Mouse (Mus musculus) thymus, postnatal 25 days (tissue): ENCODE measurements at regions not wholly inside any gene's neighbourhood (a gene's known extent, or its start where the extent isn't known, plus 50 kb on each side); places are given as distances from the start of the nearest gene placed in this dataset.

ENCODE experiments used
- DNase-seq: peaks from one replicate; pipeline ENCODE4 v3.0.0; 2022

DNA sequence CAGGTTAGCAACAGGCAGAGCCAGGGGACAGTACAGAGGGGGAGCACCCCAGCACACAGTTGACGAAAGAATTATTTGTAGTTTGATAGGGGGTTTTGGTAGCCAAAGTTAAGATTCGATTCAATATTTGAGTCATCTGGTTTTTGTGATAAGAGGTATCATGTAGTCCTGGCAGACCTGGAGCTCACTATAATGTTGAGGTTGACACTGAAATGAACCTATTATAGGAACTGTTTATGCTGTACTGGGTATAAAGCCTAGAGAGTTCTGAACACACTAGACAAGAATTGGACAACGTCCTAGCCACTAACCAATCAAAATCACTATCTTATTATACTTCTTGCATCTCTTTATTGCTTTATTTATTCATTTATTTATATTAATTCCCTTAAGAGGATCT, 284.4 kb upstream of the Thbs1 start:
- DNase-seq = no peak

DNA sequence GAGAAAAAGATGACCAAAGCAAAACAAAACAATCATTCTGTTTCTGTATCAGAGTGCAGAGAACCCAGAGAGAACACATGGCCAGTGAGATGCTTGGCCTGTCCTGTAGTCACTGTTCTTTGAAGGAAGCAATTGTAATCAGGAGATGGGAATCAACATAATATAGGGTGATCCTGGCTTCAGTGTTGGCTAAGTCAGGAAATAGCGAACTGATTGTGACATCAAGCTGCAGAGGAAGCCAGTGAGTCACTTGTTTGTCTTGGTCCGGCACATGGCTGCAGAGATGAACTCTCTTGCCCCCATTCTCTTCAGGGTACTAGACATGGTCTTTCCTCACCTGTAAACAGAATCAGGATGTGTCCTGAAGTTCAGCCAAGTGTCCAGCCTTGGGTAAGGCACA, 273.3 kb upstream of the Thbs1 start:
- no peak for DNase-seq

DNA sequence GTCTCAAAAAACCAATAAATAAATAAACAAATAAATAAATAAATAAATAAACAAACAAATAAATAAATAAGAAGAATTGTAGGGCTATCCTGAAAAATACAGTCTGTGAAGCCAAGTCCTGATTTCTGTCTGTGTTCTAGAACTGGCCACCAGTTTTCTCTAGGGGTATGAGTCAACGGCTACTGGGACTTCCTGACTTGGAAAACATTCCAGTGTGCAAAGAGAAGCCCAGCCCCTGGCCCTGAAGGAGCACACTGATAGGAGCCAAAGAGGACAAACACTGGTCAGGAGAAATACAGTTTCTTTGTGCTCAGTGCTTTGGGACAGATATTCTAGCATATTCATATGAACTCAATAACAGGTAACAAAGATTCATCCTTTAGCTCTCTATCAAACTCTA, 271.3 kb upstream of the Thbs1 start:
- DNase-seq = no peak

DNA sequence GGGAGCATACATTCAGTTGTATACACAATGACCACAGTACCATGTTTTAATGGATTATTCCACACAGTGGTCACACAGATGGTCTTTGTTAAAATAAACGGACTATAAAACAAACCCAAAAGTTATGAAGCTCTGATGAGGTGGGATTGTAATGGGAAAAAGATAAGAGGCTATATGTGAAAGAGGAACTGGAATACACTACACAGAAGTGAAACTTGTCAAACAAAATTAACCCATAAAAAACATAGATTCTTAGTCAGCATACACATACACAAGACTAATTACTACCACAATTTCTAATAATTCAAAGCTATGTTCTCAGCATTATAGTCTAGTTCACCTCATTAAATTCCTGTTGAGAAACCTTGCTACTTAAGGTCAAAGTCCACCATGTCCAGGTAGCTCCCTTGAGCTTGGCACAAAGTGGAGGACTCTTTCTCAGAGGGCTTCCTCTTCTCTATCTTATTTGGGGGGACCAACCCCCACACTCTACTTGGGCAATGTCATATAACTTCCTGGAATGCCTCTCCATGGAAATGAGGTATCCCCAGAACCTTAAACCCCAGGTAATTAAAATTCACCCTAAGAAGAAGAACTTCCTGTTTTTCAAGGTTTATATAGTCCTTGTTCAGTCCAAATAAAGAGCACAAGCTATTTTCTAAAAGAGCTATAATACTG, 269.2 kb upstream of the Thbs1 start:
- DNase-seq = no peak

DNA sequence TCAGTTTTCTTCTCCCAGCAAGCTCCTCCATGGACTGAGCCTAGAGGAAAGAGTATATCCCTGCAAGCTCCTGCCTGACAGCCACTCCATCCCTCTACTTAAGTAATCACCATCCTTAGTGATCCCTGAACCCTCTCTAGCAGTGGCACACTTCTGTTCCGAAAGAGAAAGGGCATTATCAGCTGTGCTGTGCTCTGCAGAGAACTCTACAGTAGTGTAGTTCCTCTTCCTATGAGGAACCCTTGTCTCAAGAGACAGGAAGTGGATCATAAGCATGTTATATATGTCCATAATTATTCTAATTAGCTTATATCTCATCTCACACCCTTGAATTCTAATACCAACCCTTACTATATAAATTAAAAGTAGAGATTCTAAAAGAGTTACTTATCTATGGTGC, 259.2 kb upstream of the Thbs1 start:
- DNase-seq = no peak

DNA sequence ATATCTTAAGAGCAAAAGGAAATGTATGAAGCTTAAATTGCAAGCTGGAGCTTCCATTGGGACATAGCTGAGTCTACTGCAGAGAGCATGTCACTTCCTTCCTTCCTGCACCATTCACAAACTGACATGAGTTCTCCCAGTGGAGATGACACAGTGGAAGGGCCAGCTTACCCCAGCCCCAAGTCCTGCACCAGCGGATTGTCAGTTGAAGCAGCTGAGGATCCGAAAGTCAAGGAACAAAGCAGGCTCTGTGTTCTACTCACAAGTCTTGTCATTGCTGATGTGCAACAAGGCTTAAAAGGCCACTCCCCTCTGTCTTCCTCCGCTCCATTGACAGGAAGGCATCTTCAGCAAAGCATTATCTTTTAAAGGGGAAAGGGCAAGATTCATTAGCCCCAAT, 249.4 kb upstream of the Thbs1 start:
- DNase-seq = no peak

DNA sequence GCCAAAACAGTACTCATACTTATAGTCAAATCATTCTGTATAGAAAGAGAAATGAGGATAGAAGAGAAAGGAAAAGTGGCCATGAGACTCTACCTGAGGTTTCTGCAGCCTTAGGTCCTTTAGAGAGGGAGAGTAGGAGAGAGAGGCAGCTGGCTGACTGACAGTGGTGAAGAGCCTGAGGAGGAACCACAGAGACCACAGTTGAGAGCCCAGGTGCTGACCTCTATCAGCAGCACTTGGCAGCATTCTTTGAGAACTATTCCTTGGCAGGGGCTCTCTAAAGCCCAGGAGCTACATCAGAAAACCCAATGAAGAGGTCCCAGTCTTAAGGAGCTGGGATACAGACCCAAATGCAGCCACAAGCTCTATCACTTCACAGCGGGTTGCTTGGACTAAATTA, 246.6 kb upstream of the Thbs1 start:
- no peak for DNase-seq

DNA sequence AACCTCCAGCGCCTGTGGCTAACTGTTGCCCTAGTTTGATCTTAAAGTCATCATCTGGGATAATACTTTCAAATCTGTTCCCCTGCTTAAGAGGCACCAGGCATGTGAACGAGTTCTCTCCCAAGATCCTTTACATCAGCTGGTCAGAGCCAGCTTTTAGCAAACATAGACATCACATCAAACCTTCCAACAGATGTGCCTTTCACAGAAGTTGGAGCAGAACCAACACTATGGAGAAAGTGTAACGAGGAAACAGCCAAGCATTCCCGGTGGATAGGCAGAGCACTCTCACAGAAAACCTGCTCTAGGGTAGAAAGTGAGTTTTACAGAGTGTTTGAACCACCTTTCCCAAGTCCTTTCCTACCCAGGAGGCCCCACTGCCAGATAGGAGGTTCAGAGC, 244.7 kb upstream of the Thbs1 start:
- no peak for DNase-seq

DNA sequence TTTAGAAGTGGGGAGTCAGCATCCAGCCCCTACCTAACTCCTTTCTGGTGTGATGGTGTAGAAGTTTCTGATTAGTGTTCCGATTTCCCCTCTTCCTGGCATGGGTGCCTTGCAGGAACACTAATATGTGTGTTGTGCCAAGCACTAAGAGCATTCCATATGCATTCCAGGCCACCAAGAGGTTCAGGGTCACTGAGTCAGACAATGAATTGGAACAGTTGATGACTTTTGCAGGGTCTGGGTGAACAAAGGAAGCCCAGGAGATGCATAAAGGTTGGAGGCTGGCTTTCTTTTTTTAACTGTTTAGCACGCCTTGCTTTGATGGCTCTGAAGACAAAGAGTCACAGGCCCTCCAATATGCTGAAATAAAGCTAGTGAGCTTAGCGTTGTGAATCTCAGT, 244.3 kb upstream of the Thbs1 start:
- DNase-seq = no peak

DNA sequence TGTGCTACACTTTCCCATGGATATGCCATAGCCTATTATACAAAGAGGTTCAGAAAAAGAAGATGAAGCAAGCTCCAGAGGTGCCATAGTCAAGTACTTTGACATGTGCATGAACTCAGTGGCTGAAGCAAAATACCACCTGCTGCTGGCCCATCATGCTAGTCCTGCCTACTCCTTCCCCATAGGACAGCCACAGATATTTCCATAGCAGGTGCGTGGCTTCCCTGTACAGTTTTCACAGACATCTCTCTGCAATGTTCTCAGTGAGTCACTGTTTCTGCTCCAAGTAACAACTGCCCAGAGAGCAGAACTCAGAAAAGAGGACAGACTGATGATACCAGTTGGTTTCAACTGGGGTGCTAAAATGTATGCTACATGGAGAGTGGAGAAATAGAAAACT, 242.8 kb upstream of the Thbs1 start:
- DNase-seq = no peak

DNA sequence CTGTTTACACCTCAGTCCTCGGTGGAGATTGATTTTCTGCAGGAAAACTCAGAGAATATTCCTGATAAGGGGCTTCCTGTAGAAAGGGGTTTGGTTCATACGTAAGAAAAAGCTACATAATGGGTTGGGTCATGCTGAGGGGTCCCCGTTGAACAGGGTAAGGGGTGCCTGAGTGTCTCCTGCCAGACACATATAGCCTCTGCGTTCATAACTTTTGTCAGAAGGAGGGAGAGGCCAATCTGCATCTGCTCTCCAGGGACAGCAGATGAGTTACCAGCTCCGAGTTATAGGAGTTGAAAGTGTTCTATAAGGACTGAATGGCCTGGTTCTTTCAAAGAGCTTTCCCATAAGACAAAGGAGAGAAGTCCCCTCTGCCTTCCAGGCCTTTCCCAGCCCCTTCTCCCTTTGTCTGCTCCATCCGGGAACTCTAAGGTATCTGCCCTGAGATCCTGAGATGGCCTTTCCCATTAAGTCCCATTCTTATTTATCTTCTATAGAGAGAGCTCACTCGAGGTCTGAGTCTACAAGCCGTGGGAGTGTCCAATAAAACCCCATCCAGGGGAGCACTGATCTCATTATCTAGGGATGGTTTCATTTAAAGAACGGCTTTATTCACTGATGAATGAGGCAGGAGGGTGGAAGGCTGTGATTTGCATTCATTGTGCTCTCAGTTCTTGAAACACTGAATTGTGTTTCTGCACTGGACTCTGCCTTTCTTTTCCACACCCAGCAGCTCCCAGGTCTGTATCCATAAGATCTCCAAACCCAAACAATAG, 240.0 kb upstream of the Thbs1 start:
- DNase-seq = no peak

DNA sequence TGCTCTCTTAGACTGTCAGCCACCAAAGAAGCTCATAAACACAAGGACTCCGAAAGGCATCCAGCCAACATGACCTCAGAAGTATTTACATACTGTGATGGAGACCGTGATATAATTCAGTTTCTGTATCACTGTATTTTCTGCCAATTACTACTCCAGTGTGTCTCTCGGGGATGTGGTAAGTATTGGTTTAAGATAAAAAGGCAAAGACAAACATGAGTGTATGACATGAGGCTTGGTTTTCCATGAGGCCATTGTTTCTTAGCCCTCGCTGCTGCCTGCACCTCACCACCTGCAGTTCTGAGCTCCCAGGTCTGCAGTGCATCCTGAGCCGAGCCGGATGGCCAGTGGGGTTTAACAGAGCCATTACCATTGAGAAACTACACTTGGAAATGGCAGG, 233.9 kb upstream of the Thbs1 start:
- DNase-seq = no peak

DNA sequence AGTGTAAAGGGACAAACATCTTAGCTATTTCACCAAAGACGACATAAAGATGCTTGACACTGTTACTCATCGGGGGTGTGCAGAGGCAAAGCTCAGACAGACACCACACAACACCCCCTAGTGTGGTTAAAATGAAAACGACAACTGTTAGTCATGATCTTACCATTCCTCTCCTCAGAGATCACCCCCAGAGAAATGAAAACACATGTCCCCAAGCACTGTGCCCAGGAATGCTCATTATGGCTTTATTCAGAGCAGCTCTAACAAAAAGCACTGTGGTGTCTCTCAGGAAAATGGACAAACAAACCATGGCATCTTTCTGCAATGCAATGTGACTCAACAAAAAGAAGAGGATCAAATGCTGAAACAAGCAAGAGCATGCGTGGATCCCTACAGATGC, 229.5 kb upstream of the Thbs1 start:
- no peak for DNase-seq

DNA sequence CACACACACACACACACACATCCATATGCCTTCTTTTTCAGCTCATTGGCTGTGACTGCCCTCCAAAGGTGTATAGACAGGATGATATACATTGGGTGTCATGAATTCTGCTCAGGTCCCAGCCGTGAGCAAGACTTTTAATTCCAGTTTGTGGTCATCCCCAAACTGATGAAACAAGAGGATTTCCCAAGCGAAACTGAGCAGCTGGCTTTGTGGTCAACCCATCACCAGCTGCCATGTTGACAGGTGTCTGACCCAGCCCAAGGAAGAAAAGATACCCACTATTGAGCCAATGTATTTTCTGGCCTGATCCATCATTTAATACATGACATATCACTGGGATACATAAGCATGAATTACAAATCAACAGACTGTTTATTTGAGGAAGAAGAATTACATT, 228.8 kb upstream of the Thbs1 start:
- no peak for DNase-seq

DNA sequence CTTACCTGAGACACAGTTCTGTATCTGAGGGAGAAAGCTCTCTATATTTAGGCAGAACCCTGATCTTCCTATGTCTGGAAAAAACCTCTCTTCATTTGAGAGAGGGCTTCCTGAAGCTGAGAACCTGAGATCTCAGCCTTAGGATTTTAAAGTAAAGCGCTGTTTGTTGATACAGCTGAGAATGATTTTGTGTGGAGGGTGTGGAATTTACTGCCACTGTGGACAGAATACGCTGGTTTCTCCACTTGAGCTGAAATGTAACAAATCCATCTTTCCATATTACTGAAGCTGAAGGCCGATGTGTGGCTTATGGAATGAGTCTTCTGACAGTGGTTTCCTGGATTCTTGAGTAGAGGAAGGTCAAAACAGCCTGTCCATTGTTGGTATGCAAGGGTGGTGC, 225.2 kb upstream of the Thbs1 start:
- DNase-seq = no peak

DNA sequence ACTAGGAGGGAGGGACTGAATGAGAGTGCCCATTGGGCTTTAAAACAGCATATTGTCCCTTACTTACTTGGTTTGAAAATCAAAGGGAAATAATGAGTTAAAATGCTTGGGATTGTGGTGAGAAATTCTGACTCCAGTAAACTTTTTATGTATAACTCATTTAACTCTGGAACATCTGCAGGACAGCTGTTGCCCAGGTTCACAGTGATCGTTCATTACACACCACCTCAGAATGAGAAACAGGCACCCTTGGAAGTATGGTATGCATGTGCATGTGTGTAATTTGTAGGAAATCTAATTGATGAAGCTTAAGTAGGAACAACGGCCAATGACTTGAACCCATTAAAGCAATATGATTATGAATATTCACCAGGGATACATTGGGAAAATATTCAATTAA, 210.4 kb upstream of the Thbs1 start:
- DNase-seq = no peak

DNA sequence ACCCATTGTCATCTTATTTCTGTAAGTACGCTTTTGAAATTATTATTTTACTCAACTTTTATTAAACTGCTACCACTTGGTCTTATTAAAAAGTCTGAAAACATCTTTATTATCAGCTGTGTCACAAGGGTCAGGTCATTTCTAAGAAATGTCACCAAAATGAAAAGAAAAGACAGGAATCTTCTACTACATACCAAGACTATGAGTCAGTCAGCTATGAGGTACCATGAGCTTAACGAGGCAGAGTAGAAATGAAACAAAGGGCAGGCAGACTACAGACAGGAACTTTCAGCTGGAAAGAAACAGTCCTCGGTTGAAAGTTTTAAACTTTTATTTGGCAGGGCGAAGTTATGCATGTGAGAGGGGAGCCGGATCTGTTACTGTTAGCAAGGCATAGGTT, 208.8 kb upstream of the Thbs1 start:
- DNase-seq = no peak

DNA sequence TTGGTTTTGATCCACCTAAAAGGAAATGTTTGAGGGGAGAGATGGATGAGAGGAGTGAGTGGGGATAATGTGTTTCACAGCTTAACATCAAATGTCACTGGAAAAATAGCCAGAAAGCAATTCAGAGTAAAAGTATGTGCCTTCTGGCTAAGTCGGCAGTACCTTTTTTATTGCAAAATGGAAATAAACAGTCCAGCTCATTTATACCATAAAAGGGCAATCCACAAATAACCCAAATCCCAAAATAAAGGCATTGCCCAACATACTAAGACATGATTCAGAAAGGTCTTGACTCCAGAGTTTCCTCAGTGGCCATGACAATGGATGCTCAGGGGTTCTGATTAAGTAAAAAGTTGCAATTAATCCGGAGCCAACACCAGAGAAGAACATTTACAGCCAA, 208.0 kb upstream of the Thbs1 start:
- no peak for DNase-seq

DNA sequence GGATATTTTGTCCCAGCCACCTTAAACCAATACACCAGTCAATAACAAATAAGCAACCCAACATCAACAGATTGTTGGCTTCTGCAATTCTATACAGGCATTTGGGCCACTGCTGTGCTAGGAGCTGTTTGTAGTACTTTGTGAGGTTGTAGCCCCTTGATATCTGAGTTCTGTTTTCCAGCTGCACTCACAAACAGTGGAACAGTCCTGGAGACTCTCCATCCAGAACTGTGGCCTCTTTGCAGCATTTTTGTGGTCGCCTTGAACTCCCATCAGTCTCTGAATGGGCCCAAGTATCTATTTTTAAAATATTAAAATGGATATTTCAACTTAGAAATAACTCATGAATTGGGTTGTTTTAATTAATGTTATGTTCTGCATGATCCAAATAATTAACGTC, 205.2 kb upstream of the Thbs1 start:
- DNase-seq = no peak

DNA sequence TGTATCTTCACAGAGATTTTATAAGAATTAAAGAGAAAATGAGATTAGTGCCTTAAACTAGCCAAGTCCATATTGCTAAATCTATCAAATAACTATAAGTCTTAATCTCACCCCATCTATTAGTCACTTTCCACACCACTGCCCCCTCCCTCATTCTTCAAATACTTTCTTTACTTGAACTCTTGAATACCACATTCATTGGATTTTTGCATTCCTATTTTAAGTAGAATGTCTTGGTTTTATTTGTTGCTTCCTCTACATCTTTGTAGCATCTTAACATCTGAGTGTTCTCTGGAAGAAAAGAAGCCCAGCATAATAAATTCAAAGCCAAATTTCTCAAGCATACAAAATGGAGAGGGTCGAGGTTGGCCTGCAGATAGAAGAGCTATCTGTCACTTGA, 200.9 kb upstream of the Thbs1 start:
- DNase-seq = no peak

DNA sequence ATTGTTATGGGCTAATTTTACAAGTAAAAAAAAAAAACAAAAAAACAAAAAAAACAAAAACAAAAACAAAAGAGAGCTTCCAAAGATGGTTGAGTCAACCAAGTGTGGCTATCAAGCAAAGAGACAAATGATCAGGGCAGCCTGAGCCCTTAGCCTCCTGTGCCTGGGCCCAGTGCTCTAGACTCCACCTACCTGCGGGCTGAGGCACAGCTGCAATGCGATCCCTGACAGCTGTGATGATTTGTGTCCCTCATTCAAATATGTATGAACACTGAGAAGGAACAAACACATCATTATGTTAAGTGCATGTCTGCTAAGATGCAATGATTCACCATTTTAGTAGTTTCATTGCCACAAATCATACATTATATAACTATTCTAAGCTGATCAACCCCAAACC, 199.0 kb upstream of the Thbs1 start:
- DNase-seq = no peak

DNA sequence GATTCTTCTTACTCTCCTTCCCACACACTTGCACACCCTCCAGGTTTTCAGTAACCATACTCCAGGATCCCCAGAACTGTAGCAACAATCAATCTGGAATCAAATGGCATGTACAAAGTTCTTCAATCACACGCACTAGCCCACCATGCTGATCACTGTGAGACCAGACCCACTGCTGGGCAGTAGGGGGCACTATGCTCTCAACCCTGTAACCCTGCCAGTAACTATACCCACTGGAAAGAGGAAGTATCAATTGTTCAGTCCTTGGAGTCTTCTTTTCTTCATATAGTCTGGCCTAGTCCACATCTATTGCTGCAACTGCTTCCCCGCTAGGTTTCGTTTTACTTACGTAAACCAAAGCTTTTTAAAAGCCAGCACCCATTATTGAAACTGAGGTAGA, 197.8 kb upstream of the Thbs1 start:
- peak; percentile 16 for DNase-seq

DNA sequence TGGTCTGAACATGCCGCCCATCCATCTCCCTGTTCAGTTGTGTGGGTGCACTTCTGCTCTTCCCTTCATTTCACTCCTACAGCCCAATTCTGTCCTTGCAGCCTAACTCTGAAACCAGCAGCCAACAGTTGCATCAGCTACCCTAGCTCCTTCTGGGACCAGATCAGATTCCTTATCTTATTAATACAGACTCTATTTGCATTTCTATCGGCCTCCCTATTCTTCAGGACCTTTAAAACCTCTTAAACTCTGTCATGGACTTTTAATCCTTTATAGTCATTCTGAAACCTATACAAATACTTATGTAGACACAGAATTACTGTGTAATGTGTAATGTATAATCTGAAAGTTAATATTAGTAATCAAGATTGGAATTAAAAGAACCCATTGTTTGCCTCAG, 195.9 kb upstream of the Thbs1 start:
- DNase-seq = no peak

DNA sequence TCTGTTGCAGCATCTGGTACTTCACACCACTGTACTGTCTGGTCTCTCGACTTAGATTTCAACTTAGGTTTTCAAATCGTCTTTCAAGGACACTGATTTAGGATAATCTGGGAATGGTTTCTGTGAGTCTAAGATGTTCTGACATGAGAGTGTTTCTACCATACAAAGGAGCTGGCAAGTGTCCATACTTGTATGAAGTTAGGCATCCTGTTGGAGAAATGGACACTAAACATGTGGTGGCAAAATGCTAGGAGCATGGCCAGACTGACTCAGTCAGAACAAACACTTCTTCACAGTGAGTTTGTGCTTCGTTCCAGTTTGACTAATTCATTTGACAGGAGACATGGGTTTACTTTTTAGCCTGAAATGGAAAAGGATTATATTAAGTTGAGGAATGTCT, 194.5 kb upstream of the Thbs1 start:
- DNase-seq = no peak

DNA sequence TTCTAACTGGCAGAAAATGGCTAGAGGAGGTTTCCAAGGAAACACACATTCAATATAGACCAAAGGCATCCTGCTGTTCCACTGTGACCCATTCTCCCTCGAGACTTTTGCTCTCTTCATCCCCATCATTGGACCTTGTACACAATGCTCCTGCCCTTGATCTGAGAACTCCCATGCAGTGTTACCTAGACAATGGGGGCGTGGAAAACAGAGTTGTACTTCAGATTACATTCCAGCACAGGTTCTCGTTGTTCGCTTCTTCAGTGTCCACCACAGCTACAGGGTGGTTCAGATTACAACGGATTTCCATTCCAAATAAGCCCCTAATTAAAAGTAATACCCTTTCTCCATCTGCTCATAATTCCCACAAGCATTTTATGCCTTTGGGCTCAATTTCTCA, 186.8 kb upstream of the Thbs1 start:
- DNase-seq = no peak
